Mouse (Mus musculus) megakaryocyte-erythroid progenitor cell, adult 5-6 weeks (primary cell): ENCODE measurements at regions not wholly inside any gene's neighbourhood (a gene's known extent, or its start where the extent isn't known, plus 50 kb on each side); places are given as distances from the start of the nearest gene placed in this dataset.

Source experiments
- ATAC-seq: replicated peaks from 2 replicates; pipeline ENCODE4 v1.8.0; 2016; ENCODE audit warnings: mild to moderate bottlenecking, inconsistent platforms; ENCODE audit not compliant: severe bottlenecking, poor library complexity, low FRiP score, low TSS enrichment

DNA sequence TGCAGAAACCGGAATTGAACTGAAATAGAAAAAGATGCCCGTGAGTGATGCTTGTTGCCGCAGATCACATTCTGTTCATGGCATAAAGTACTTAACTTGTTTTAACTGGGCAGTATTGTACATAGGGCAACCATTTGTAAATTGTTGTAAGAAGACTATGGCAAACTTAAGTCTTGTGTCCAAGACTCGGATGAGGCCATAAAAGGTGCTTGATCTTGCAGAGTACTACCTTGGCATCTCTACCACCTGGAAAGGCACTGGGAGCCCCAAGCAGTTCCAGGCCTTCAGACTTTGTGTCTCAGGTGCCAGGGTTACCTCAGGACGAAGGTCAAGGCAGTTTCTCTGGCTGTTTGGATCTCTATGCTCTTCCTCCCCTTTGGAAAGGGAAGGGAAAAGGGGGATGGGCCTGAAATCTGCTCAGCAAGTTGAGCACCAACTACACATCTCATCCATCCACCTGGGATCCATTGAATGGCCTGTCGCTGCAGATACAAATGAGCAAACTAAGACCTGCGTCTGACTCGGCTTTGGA is 120.0 kb downstream of the Slc38a6 start:
- no peak for ATAC-seq

DNA sequence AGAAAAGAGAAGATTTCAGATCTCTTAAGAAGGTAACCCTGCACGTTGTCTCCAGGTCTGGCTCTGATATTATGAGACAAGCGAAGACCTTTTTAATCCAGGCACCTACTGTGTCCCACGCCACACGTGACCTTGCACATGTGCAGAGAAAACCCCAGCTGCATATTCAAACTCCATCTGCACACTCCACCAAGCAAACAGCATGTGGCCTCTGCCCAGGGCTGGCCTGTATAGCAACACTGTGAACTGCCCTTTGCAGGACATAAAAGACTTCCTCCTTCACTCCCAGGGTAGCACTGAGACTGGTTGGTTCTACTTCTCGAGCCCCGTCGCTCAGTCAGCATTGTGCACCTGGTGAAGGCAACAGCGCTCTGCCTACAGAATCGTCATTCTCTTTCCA is 119.0 kb downstream of the Slc38a6 start:
- ATAC-seq = no peak

DNA sequence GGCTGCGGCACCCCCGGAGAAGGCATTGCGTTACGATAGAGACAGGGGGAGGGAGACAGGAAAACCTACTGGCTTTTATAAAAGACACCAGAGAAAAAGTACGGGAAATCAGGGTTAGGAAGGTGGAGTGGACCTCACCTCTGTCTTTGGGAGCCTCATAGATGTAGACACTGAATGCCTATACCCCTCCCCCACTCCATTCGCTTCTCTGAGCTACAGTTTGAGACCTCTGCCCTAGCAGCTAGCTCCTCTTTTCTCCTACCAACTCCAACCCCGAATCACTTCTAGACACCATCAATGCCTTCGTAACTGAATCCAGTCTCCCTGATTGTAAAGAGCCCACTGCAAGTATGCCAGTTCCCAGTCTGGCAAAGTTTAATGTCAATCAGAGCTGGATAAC is 118.5 kb downstream of the Slc38a6 start:
- ATAC-seq = no peak

DNA sequence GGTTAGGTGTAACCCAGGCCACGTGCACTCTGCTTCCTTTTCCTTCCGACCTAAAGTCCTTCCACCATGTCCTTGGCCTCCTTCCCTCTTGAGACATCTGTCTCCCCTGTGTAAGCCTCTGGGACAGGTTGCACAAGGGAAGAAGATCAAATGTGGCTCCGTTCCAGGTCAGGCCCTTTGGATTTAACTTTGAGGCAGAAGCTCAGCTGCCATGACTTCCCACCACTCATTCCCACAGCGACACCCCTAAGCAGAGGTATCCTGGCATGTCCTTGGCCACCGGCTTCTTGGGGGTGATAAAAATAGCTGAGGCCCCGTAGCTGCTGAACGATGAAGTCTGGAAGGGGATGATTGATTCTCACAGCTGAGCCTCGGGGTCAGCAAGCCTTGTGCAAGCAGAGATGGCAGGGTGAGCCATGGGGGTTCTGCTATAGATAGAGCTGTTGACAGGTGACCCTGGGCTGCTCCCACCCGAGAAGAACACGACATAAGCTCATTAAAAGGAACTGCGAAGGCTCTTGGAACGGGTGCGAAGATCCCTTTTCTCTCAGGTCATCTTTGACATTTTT is 117.4 kb downstream of the Slc38a6 start:
- no peak for ATAC-seq
